Mouse (Mus musculus): Measurements from ENCODE around the gene Krit1.
"Not testable (repeated sequence)": the region's sequence is repeated elsewhere in the genome, so short reads cannot be mapped to it uniquely, and the experiment has no call there.

Krit1 gene

DNA sequence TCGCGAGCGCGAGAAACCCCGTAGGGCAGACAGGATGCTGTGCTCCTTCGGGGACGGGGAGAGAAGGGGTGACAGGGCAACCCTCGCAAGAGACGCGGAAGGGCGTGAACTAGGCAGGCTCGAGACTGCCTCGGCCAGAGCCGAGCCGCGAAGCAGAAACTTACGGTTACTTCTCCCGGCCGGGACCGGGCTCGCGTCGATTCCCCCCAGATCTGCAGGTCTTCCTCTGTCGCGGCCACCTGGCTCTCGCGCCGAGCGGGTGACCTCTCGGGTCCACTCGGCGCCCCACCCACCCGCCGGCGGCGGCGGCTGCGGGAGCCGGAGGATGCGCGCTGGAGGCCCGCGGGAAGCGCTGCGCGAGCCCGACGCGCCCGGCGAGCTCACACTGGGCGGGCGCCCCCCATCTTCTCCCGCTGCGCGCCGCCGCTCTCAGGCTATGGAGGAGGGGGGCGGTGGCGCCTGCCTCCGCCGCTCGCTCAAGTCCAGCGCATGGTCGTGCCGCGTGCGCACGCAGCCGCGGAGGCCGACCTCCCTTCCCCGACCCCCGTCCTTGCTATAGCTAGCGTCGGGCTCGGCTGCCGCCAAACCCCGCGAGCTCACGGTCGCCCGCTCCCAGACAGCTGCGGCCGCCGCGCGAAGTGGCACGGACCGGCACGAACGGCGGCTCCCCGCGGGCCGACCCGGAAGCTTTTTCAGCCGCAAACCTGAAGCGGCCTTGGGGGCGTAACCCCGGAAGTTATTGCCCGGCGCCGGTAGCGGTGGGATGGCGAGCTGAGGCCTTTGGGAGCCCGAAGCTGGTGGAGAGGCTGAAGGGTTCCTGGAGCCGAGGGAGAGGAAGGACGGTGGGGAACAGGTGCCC lies at the start of gene Krit1, which contains the start of gene Ankib1:
TSS of gene Krit1 (plus strand) at position 752 of the 859 bp plus-strand sequence.
TSS of gene Ankib1 (minus strand) at position 493 of the 859 bp plus-strand sequence.
- DNase-seq: peak; percentile 93

DNA sequence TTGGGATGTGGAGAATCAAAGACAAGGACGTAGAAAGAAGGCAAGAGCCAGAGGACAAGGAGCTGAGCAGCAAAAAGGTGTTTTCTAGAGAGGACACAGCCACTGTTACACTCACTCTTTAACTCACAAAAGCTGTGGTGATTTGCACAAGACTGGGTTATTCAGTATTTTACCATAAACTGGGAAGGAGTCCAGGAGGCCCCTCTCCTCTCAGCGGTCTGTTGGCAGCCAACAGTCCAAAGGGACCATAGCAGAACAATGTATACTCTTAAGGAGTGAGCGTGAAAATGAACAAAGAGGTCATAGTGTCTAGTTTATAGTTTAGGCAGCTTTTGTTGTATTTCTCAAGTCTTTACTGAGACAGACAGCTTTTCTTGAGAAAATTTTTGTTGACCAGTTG lies 31.5 kb upstream of the Krit1 start:
- DNase-seq: no peak

DNA sequence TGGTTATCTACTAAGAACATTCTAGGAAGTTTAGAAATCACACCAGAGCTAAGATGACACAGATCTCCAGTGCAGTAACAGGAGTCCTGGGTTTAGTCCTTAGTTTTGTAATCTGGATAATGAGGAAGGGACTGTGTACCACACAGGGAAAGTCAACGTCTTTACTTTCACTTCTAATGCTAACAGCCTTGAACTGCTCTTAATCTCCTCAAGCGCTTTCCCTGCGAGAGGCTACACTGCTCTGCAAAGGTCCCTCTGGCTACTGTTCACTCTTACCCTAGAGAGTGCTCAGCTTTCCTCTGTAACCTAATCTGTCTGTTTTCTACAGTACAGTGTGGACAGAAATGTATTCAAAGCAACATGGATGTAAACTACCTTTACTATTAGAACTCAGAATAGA lies 31.0 kb upstream of the Krit1 start:
- no peak for DNase-seq

DNA sequence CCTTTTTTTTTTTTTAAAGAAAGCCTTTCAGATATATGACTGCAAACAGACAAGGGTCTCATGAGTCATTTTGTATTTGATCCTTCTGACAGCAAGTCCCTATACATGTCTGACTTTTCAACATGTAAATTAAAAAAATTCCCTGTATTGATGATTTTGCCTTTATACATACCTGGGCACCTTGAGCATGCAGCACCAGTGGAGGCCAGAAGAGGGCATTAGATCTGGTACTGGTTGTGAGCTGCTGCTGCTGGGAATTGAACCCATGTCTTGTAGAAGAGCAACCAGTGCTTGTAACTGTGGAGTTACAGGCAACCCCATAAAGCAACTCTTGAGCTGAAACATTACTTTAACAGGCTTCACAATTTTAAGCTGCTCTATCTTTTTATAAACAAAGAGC lies 20.3 kb upstream of the Krit1 start:
- no peak for DNase-seq

DNA sequence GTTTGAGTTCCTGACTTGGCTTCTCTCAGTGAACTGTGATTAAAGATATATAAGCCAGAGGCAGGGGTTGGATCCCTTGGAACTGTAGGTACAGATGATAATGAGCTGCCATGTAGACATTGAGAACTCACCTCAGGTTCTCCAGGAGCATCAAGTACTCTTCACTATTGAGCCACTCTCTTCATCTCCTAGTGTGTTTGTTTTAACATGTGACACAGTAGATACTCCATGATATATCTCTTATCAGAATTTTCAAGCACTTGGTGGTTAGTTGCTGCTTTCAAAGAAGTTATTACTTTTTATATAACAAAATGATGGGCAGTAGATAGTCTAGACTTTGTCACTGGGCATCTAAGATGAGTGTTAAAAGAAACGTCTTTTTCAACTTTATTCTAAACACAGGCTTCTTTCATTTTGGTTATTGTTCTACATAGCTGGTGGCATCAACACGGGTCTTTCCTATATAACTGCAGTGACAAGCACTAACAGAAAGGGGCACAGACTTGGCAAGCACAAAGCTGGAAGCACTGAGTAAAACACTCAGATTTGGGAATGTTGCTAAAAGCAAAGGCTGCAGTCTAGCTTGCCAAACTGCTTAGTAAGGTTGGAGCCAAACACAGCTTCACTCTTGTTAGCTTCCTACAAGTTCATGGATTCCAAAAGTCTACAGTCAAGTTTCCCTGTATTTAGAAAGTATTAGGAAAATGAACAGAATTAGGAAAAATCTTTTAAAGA lies 18.9 kb upstream of the Krit1 start:
- no peak for DNase-seq

DNA sequence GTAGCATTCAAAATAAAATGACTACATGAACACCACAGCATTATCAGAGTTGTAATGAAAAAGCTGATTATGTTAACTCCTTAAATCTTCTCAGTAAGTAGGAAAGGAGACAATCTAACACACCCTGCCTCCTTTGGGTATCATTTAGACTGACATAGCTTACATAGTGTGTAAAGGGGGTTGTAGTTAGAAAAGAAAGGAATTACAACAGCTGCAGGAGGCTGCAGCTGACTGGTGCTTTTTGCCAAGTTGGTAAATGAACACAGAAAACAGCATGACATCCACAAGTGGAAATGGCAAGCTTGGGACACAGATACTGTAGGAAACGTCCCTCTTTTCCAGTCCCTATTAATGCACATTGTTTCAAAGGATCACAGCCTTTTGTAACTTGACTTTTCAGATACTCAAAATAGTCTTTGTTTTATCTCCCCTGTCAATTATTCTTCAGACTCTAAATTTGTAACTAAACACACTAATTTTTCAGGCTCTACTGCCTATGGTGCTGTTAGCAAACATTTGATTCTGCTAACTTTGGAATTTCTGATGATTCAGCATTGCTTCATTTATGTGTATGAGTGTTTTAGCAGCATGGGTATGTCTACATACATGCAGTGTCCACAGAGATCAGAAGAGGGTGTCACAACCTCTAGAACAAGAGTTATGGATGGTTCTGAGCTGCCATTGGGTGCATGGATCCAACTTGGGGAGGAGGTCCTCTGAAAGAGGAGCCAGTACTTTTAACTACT lies 18.1 kb upstream of the Krit1 start:
- no peak for DNase-seq

DNA sequence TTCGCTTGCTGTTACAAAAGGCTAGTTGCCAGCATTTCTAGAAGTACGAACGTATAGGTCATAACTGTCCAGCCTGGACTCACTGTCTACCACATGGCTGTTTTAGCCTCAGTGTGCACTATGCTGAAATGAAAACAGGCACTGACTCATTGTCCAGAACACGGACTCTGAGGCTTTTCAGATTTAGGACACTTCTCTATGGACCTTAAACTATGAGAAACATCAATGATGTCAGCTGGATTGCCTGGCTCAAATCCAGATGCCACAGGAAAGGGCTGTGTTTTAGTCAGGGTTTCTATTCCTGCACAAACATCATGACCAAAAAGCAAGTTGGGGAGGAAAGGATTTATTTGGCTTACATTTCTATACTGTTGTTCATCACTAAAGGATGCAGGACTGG lies 15.4 kb upstream of the Krit1 start:
- DNase-seq: no peak

DNA sequence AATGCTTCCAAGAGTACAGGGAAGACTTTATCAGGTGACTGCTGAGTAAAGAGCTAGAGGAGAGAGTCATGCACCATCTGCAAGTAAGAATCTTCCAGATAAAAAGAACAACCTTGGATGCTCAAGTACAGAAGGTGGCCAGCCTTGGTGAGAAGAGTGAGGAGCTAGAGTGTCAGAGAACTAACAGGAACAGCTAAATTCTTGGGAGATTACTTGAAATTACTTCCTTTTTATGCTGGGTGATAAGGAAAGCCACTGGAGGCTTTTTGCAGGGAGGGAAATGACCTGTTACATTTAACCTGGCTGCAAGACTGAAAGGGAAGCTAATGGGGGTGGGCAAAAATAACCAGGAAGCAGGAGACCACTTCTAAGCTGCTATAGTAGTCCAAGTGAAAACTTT lies 11.9 kb upstream of the Krit1 start:
- no peak for DNase-seq

DNA sequence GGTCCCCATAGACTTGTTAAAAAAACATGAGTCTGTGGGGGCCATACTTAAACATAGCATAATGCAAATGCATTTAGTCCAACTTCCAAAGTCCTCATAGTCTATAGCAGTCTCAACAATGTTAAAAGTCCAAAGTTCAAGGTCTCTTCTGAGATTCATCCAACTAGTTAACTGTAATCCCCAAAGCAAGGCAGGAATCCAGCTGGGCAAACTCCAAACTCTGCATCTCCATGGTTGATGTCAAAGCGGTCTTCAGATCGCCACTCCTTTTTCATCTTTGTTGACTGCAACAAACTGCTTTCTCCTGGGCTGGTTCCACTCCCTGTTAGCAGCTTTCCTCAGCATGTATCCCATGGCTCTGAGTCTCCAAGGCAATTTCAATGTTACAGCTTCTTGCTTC lies 5.9 kb upstream of the Krit1 start:
- not testable (repeated sequence) for DNase-seq

DNA sequence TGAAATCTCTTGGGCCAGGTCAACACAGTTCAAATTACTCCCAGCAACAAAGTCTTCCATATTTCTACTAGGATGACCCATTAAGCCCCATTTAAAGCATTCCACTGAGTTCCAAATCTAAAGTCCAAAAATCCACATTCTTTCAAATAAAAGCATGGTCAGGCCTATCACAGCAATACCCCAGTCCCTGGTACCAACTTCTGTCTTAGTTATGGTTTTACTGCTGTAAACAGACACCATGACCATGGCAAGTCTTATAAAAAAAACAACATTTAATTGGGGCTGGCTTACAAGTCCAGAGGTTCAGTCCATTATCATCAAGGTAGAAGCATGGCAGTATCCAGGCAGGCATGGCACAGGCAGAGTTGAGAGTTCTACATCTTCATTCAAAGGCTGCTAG lies 4.3 kb upstream of the Krit1 start:
- DNase-seq: not testable (repeated sequence)

DNA sequence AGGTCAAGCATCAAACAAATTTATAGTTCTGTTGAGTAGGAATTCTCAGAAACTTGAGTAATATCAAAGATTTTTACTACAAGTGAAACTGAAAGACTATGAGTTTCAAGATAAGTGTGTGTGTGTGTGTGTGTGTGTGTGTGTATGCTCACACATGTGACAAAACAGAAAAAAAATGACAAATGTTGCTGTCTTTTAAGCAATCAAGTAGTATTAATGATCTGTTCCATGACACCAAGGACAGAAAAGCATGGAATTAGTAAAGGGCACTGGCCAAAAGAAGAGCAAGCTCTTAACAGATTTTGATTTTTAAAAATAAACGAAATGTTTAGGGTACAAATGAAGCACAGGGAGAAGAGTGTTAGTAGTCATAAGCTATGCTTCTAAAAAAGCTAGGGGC lies 2.9 kb upstream of the Krit1 start:
- DNase-seq: no peak

DNA sequence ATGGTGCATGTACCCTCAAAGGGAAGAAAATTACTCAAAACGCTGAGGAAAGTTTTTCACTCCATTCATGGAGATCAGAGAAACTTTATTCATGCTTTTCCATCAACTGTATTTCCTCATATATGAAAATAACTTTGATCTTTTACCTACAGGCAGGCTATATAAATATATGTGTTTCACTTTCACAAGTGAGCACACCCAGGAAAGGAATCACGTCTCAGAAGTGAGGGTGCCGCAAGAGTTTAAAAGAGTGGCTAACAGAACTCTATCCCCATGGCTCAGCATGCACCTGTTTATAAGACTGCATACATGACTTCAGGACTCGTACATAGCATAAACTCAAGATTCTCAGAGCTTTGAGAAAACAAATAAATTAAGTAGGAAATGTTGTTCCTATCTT lies 2.1 kb upstream of the Krit1 start:
- DNase-seq: no peak

DNA sequence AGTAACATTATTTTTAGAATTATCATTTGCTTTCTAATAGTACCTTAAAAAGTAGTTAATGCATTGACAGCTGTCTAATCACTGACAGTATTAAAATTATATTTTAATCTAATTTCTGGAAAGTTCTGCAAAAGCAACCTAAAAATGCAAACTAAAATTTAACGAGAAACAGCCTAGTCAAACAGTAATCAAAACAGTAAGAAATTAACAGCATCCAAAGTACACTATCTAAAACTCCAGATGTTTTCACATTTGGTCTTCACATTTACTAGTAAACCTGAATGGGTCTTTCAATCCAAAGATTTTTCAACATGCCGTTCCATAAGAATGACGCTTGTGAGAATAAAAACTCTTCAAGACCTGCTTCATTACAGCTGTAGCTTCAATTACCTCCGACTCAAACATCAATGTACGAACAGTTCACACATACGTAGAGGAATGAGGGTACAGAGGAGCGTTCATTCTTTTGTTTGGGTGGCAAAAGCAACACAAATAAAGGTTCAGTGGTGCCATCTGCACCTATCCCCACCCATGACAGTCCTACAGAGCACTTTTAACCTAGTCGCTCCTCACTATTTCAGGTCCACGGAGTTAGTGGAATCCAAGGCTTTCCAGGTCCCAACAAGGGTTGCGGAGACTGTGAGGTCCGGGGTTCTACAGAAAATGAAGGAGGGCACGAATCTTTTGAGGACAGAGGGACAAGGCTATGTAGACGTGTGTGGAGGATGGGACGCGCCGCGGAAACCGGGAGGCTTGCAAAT lies 1.1 kb upstream of the Krit1 start:
- DNase-seq: no peak

DNA sequence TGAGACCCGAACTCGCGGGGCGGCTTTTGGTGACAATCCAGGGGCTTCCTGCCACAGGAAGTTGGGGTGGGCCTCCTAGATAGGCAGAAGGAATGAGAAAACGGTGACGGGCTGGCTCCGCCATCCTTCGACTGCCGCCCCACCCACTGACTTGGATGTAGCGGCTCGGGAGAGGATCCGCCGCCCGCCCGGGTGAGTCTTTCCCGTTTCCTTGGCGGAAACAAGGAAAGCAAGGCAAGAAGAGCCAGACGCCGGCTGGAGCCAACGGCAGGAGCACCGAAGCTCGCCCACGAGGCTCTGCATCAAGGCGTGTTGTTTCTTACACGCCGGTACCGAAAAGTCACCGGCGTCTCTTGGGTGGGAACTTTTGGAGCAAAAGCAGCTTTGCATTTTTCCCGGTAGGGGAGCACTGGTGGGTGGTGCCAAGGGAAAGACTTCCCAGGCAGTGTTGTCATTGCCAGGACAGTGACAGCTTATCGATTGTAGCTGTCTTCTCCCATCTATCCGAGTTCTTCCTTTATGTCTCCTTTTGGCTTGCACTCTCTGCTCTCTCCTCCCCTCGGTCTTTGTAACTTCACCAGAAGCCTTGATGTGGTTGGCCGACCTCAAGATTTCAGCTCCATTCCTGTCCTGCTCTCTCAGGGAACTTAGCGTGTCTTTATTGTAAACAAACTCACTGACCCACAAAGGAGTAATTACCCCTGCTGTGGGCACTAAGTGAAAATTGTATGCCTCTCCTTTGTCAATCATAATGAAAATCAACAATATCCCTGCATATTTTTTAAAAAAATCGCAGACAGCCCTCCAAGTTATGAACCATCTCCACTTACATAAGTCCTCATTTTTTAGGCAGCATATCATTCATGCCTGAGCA lies 545 bp downstream of the Krit1 start:
- DNase-seq: no peak

DNA sequence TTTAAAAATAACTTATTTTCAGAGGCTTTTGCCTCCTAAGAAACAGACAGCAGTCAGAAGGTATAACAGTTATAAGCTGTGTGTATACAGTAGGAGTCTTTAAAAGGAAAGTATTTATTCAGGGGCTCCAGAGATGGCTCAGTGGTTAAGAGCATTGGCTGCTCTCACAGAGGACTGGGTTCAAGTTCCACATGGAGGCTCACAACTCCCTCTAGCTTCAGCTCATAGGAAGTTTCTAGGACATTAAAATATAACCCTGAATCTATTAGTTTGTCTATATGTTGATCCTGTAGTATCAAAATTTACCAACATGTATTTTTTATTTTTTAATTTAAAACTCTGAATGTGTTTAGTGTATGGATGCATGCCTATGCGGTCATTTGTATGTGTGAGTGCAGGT lies 5.5 kb downstream of the Krit1 start:
- no peak for DNase-seq

DNA sequence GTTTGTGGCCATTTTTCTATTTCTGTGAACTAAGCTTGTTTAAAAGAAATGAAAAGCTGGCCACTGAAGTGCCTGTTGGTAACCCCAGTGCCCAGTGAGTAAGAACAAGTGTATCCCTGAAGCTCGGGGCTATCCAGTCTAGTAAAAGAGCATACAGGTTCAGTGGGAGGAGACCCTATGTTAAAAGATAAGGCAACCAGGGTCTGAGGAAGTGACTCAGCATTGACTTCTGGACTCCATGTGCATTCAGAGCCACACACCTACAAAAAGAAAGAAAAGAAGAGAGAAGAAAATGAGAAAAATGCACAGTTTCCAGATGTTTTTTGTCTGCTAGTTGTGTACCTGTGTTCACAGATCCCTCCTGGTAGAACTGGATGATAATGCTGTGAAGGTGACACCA lies 31.1 kb downstream of the Krit1 start:
- DNase-seq: no peak

DNA sequence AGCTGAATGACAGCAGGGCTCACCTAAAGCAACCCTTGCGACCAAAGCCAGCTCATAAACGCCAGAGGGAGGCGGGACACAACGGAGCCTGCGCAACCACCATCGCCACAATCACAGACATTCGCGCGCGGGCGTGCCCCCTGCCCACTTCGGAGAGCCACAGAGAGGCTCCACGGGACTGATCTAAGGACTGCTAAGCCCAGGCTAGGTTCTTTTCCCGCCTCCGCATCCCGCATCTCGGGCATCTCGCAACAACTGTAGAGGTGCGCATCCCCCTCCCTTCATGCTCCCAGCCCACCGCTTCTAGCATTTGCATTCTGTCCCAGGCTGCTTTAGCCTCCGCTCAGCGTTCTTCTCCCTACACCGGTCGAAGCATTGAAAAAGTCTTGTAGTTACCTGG lies 42.0 kb downstream of the Krit1 start, which contains the start of gene Lrrd1:
TSS of gene Lrrd1 (plus strand) at position 148 of the 400 bp plus-strand sequence.
- peak; percentile 13 for DNase-seq

DNA sequence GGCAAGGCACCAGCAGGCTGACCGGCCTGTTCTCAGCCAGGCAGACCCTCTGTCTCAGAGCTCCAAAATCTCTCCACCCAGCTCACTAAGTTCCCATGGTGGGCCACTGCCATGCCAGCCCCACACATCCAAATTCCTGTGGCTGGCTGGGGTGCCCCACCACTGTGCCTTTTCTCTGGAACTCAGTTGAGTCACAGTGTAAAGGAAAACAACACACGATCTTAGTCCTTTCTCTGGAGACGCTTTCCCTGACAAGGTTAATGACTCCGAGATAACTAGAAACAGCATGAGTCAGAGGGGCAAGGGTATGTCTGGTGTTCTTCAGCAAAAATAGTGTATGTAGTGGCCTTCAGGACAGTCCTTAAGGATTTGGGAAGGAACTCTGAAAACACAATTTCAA lies 67.2 kb downstream of the Krit1 start:
- no peak for DNase-seq

DNA sequence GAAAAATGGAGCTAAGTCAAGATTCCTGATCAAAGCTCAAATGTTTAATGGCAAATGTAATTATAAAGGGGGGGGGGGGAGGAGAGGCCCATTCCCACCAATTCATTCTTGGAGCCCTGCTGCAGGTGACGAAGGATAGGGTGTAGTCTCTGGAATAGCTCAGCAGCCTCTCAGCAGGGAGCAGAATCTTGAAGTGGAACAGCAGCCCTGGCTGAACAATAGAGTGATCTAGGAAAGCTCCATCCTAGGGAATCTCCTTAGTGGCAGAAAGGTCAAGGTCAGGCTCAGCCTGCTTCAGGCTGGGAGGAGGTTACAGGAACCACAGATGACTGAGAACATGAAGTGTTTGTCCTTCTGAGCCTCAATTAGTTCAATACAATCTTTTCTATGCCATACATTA lies 69.4 kb downstream of the Krit1 start:
- DNase-seq: no peak

DNA sequence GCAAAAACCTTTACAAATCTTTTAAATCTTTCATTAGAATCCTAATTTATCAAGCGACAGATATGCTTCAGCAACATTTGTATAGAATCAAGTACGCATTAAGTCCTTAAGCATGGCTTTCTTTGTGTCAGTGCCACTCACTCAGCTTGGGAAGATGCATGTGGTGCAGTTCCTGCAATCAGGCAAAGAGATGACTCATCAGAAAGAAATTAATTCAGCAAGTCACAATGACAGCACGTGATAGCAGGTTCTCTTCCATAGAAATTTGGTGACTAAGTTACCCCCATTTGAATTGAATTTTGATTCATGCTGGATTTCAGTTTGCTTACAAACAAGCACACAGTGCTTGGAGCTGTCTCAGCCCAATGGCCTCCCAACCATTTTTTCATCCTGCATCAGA lies 70.5 kb downstream of the Krit1 start:
- no peak for DNase-seq

DNA sequence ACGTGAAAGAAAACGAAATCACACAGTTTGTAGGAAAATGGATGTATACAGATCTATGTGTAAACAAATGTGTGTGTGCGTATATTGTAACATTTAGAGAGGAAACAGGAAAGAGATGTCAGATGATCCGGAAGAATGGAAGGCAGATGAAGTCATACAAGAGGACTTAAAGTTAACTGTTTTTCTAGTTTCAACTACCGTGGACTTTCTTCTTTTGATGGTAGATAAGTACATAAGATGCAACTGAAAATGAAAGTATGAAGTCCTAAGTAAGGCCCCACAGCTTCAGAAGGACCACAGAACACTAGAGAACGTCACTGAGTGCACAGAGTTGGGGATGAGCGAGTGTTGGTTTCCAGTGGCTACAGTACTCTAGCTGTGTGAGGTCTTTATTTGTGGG lies 83.9 kb downstream of the Krit1 start:
- not testable (repeated sequence) for DNase-seq

DNA sequence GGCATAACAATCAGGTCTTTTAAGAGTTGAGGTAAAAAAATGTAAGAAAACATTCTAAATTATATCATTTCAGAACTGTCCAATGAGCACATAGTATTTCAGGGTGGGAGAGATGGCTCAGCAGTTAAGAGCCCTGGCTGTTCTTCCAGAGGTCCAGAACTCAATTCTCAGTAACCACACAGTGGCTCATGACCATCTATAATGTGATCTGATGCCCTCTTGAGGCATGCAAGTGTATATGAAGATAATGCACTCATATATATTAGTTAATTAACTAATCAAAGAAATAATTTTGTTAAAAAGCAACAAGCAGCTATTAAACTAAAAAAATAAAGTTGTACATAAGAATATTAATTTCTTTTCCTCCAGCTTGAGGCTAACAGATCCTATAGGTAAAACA lies 86.2 kb downstream of the Krit1 start:
- DNase-seq: no peak
